Mouse (Mus musculus) lung, postnatal 0 days (tissue): ENCODE measurements around the gene Rasa2. TPM values are rescaled to one million over a fixed set of nuclear protein-coding genes. Genes with fewer than 3 reads are reported as not detected.
A peak's percentile ranks its signal among the peaks of the same experiment; 100 is the strongest.

Source experiments
- ATAC-seq: fragments of 200-750 bp; cut with Nextera tagmentation; 2 replicates; pipeline ENCODE4 v1.8.0; 2017; ENCODE audit warnings: moderate library complexity
- DNase-seq: peaks from one replicate; pipeline ENCODE4 v3.0.0-alpha.2; 2016; ENCODE audit warnings: low spot score
- H3K27ac ChIP-seq: fragments of 300-500 bp; sonication (generic); 2 replicates; pipeline ENCODE4 v1.5.1; 2014; ENCODE audit warnings: antibody characterized with exemption, mild to moderate bottlenecking, low read length, mixed read lengths
- H3K27me3 ChIP-seq: fragments of 300-500 bp; sonication (generic); replicated peaks from 2 replicates; pipeline ENCODE4 v1.6.1; 2014; ENCODE audit warnings: low read length, mixed read lengths; ENCODE audit not compliant: insufficient read depth
- H3K36me3 ChIP-seq: fragments of 300-500 bp; sonication (generic); 2 replicates; pipeline ENCODE4 v1.6.1; 2014; ENCODE audit warnings: low read length, mixed read lengths; ENCODE audit not compliant: insufficient read depth
- H3K4me1 ChIP-seq: fragments of 300-500 bp; sonication (generic); 2 replicates; pipeline ENCODE4 v1.6.1; 2014; ENCODE audit warnings: antibody characterized with exemption, low read depth, low read length, mixed read lengths; ENCODE audit not compliant: insufficient read depth
- H3K4me2 ChIP-seq: fragments of 300-500 bp; sonication (generic); replicated peaks from 2 replicates; pipeline ENCODE4 v1.6.1; 2014; ENCODE audit warnings: low read depth, mild to moderate bottlenecking, low read length, moderate library complexity, mixed read lengths
- H3K4me3 ChIP-seq: fragments of 300-500 bp; sonication (generic); 2 replicates; pipeline ENCODE4 v1.5.1; 2014; ENCODE audit warnings: low read depth, low read length
- H3K9ac ChIP-seq: fragments of 300-500 bp; sonication (generic); replicated peaks from 2 replicates; pipeline ENCODE4 v1.6.1; 2014; ENCODE audit warnings: low read depth, mild to moderate bottlenecking
- H3K9me3 ChIP-seq: fragments of 300-500 bp; sonication (generic); 2 replicates; pipeline ENCODE4 v1.6.1; 2016; ENCODE audit warnings: low read length, mixed read lengths
- CTCF ChIP-seq: IDR thresholded peaks from 2 replicates; pipeline ENCODE4 v1.5.1; 2016; ENCODE audit warnings: antibody characterized with exemption, mild to moderate bottlenecking
- EP300 ChIP-seq: IDR thresholded peaks from 2 replicates; pipeline ENCODE4 v1.6.1; 2016; ENCODE audit warnings: antibody characterized with exemption, mild to moderate bottlenecking, control low read depth
- WGBS: fragments of 180-500 bp; shearing (Covaris S2); extraction: QIAGEN DNeasy Blood & Tissue Kit; methylation state at CpG from one replicate; pipeline ENCODE4 v1.1.7; 2014; 5-methylcytosine and 5-hydroxymethylcytosine counted together
- polyA plus RNA-seq: library from polyadenylated mRNA; unstranded; fragments of >200 nt; fragmentation: Nextera tagmentation; extraction: Ambion mirVana; gene quantifications from 2 replicates; pipeline ENCODE4 v1.2.1, GENCODE M21; 2015

The Rasa2 gene
- polyA plus RNA-seq, 1 experiment from 2014 or later, result 12.3 TPM

DNA sequence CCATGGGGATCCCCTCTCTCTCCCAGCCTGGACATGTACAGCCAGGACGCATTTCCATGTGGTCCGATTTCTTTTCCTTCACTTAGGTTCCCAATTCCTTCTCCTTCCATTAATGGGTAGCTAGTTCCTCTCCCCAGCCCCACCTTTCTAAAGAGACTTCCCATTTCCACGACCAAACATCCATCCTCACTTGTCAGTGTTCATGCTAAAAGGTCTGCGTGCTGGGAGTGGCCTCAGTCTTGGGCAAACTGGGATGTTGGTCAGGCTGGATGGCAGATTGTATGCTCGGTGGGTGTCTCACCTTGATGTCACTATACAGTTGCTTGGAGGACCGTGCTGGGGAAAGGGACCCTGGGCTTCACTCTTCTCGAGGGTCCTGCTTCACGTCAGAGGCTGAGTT lies 42.9 kb upstream of the Rasa2 start:
- Histone ChIP-seq H3K9ac (no peak overlapping the region), H3K4me3 (no peak overlapping the region), H3K27me3 (no peaks in the 10 kb centered on the region), H3K36me3 (no peaks in the 10 kb centered on the region), H3K4me1 (no peaks in the 10 kb centered on the region), H3K27ac (no peak overlapping the region), H3K4me2 (no peak overlapping the region), H3K9me3 (no peaks in the 10 kb centered on the region)
- no peak for TF ChIP-seq CTCF
- DNase-seq (no peak), ATAC-seq (no peak)
- WGBS, result 79% methylated on average over 8 of the region's 8 CpGs

DNA sequence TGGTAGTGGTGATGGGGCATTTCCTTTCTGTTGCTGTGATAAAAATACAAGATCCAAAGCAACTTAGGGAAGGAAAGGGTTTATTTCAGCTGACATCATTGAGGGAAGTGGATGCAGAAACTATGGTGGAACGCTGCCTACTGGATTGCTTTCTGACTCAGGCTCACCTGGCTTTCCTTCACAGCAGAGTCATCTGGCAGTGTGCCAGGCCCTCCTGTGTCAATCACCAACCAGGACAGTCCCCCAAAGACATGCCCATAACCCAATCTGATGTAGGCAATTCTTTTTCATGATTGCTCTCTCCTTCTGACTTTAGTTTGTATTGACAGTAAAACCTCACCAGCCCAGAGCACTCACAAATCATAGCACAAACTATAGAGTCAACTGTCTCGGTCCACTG lies 41.0 kb upstream of the Rasa2 start:
- no peak overlapping the region for H3K9ac ChIP-seq
- DNase-seq, result no peak
- no peak overlapping the region for H3K27ac ChIP-seq
- no peaks in the 10 kb centered on the region for H3K4me1 ChIP-seq
- WGBS, result 74% methylated on average over 2 of the region's 2 CpGs
- no peak overlapping the region for H3K4me3 ChIP-seq
- H3K9me3 ChIP-seq, result no peaks in the 10 kb centered on the region
- TF ChIP-seq CTCF, result no peak
- ATAC-seq, result no peak
- no peak overlapping the region for H3K4me2 ChIP-seq
- no peaks in the 10 kb centered on the region for H3K27me3 ChIP-seq
- no peaks in the 10 kb centered on the region for H3K36me3 ChIP-seq

DNA sequence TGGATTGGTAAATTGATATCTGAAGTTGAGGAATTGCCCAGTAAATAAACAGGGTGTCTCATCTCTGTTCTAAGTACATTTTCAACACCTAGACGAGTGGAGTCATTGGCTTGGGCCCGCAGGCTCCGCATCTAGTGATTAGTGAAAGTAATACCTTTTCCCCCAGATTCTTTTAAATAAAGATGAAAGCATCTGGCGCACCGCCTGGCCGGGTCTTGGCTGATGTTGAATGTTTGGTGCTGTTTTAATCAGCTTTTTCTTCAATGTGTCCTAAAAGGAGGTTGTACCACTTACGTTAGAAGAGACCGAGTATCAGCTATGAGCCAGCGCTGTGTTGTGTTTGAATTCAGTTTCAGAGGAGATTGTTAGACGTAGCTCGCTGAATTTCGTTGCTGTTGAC lies 39.8 kb upstream of the Rasa2 start:
- Histone ChIP-seq H3K9ac (no peak overlapping the region), H3K27me3 (no peaks in the 10 kb centered on the region), H3K4me2 (no peak overlapping the region), H3K27ac (no peak overlapping the region), H3K4me1 (no peaks in the 10 kb centered on the region), H3K4me3 (no peak overlapping the region), H3K36me3 (no peaks in the 10 kb centered on the region), H3K9me3 (no peaks in the 10 kb centered on the region)
- WGBS, result 88% methylated on average over 12 of the region's 12 CpGs
- ATAC-seq (no peak), DNase-seq (no peak)
- TF ChIP-seq EP300 (no peak), CTCF (no peak)

DNA sequence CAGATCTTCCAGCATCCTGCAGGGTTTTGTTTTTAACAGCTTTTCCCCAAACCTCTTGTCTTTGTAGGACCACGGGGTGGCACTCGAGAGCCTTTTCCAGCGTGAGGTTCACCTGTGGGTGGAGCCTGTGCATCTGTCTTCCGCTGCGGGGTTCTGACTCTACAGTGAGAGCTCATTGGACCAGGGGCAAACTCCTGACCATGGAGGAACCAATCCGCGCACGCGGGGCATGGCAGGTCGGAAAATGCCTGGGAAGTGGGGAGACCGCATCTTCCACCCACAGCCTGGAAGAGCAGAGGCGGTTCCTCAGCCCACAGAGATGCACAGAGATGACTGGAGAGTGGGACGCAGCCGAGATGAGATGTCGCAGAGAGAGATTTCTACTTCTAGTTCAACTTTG lies 38.5 kb upstream of the Rasa2 start:
- H3K9ac ChIP-seq, result no peak overlapping the region
- WGBS, result under 1% methylated on average over 15 of the region's 15 CpGs
- peak; percentile 98 for DNase-seq
- ATAC-seq, result peak; percentile 100
- H3K27me3 ChIP-seq, result no peaks in the 10 kb centered on the region
- no peak overlapping the region for H3K27ac ChIP-seq
- H3K4me3 ChIP-seq, result peak overlapping the region; percentile 22; the same call in 1 of the 2 replicates
- H3K4me2 ChIP-seq, result peak overlapping the region; percentile 52
- no peaks in the 10 kb centered on the region for H3K36me3 ChIP-seq
- no peaks in the 10 kb centered on the region for H3K4me1 ChIP-seq
- TF ChIP-seq EP300 (no peak), CTCF (peak; percentile 95)
- H3K9me3 ChIP-seq, result no peaks in the 10 kb centered on the region

DNA sequence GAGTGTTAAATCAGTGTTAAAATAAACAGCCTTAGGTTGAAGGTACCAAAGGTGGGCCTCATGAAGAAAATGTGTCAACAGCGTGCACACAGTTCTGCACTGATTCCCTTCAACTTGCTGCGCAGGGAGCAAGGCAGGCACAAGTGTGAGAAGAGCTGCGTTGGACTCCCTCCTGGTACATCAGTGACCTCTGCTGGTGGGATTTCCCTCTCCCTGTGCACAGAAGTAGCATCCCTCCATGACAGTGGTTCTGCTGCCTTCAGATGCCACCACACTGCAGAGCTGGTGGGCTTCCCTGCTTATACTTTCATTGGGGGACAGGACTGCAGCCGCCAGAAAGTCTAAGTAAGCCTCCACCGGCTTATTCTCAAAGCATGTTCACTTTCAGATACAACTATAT lies 37.2 kb upstream of the Rasa2 start:
- TF ChIP-seq EP300 (no peak), CTCF (peak; percentile 76)
- 50% methylated on average over 5 of the region's 5 CpGs for WGBS
- ATAC-seq (no peak), DNase-seq (peak; percentile 64)
- no peaks in the 10 kb centered on the region for H3K9me3 ChIP-seq
- no peak overlapping the region for H3K4me3 ChIP-seq
- H3K27ac ChIP-seq, result no peak overlapping the region
- no peak overlapping the region for H3K9ac ChIP-seq
- H3K4me2 ChIP-seq, result no peak overlapping the region
- no peaks in the 10 kb centered on the region for H3K4me1 ChIP-seq
- no peaks in the 10 kb centered on the region for H3K27me3 ChIP-seq
- H3K36me3 ChIP-seq, result no peaks in the 10 kb centered on the region

DNA sequence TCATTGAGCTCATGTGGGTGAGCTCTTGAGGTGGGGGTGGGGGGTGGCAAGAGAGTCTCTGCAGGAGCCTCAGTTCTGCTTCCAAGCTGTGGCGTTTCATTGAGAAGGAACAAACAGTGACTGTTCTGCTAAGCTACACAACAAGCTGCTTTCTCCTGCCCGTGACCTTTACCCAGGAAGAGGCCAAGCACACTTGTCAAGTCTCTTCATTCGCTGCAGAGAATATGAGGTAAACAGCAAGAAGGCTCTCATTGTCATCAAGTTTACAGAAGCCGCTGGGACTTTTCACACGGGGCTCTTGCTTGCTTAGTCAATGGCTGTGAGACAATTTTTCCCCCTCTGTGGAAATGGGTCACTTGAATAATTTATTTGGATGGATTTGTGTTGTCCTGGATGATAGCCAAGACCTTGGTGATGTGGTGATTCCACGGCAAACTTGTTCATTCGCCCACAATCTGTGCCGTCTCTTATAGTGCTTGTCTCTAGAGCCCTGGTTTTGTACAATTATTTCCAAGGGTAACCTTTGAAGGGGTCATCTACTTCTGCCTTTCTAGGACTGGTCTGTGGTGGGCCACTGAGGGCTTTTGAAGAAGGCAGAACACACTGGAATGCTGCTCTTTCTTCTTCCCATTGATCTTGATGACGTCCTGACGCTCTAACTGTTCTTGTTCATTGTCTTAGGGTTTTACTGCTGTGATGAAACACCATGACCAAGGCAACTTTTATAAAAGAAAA lies 29.3 kb upstream of the Rasa2 start:
- Histone ChIP-seq H3K4me1 (no peaks in the 10 kb centered on the region), H3K4me2 (no peak overlapping the region), H3K4me3 (no peak overlapping the region), H3K9me3 (no peaks in the 10 kb centered on the region), H3K27me3 (no peaks in the 10 kb centered on the region), H3K9ac (no peak overlapping the region), H3K36me3 (no peaks in the 10 kb centered on the region), H3K27ac (no peak overlapping the region)
- no peak for DNase-seq
- 56% methylated on average over 10 of the region's 10 CpGs for WGBS
- ATAC-seq, result peak; percentile 21; the same call in 1 of the 2 replicates
- TF ChIP-seq EP300 (no peak), CTCF (no peak)

DNA sequence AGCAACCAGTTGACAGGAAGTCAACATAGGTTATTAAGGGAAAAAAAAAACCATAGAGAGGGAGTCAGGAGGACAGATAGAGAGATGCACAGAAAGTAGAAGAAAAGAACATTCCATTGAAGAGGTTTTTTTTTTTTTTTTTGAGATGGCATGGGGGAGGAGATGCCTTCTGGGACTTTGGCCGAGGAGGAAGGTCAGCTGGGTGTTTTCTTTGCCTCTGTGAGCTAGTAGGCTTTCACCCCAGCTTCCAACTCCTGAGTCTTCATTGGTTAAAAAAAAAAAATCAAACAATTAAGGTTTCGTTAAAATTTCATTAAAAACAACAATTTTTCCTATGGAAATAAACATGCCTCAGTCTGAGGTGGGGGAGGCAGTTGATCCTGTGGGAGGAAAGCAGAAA lies 28.4 kb upstream of the Rasa2 start:
- H3K9me3 ChIP-seq, result no peaks in the 10 kb centered on the region
- no peak overlapping the region for H3K4me3 ChIP-seq
- H3K27ac ChIP-seq, result no peak overlapping the region
- no peak for ATAC-seq
- 59% methylated on average over 2 of the region's 2 CpGs for WGBS
- no peaks in the 10 kb centered on the region for H3K4me1 ChIP-seq
- H3K36me3 ChIP-seq, result no peaks in the 10 kb centered on the region
- no peak overlapping the region for H3K4me2 ChIP-seq
- no peak for DNase-seq
- TF ChIP-seq EP300, result no peak
- TF ChIP-seq CTCF, result no peak
- H3K9ac ChIP-seq, result no peak overlapping the region
- no peaks in the 10 kb centered on the region for H3K27me3 ChIP-seq
